Mouse (Mus musculus): ENCODE data around the gene Fryl.
"Not testable (repeated sequence)": the region's sequence is repeated elsewhere in the genome, so short reads cannot be mapped to it uniquely, and the experiment has no call there.

The Fryl gene

GRCm38 (mm10) chr5:73012884-73013610 is 243.4 kb downstream of the Fryl start:
- not testable (repeated sequence) for DNase-seq (ENCODE audit: low read depth, low spot score)

GRCm38 (mm10) chr5:73011806-73012205 is 244.6 kb downstream of the Fryl start:
- DNase-seq (ENCODE audit: low read depth, low spot score): not testable (repeated sequence)

GRCm38 (mm10) chr5:73008230-73008629 is 248.2 kb downstream of the Fryl start:
- not testable (repeated sequence) for DNase-seq (ENCODE audit: low read depth, low spot score)

DNA sequence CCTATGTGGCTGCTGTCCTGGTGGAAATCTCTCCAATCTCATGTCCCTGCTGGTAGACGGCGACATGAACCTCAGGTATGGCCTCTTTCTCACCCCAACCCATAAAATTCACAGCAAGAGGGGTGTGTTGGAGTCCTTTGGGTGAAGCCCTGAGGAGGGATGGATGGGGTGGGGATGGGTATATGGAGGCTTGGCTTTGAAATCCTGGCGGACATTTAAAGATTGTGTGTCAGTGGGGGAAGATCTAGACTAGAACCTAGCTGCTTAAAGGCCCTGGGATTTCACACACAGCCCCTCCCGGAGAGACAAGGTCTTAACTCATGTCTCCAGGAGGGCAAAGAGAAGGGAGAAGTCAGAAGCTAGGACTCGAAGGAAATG is 248.8 kb downstream of the Fryl start:
- no peak for DNase-seq (ENCODE audit: low read depth, low spot score)

- DNase-seq (ENCODE audit: low read depth, low spot score): no peak
Measured at GRCm38 (mm10) chr5:73006784-73007581, 249.4 kb downstream of the Fryl start, which contains the start of gene Slc10a4. Slc10a4 (plus strand) TSS chr5:73006883.

- no peak for DNase-seq (ENCODE audit: low read depth, low spot score)
Measured at GRCm38 (mm10) chr5:73004046-73004445, 252.4 kb downstream of the Fryl start.

- not testable (repeated sequence) for DNase-seq (ENCODE audit: low read depth, low spot score)
Measured at GRCm38 (mm10) chr5:72998546-72998945, 257.9 kb downstream of the Fryl start.

- DNase-seq (ENCODE audit: low read depth, low spot score): no peak
Measured at GRCm38 (mm10) chr5:72995379-72995778, 261.0 kb downstream of the Fryl start.

GRCm38 (mm10) chr5:72994928-72995327 is 261.5 kb downstream of the Fryl start:
- DNase-seq (ENCODE audit: low read depth, low spot score): no peak

DNA sequence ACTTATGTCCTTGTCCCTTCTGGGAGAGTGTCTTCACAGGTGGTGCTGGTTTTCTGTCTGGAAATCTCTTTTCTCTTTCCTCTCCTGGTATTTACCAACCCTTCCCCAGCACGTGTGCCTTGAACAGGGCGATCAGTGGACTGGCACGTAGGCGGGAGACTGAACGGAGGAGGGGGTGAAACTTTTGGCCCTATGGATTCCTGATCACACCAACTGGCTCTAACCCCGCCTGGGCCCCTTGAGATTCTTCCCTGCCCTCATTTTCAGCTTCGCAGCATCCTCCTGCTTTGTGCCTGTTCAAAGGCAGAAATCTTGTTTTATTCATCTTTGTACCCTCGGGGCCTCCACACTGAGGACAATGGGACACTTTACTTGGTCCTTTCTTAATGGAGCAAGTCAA is 262.0 kb downstream of the Fryl start:
- no peak for DNase-seq (ENCODE audit: low read depth, low spot score)

DNA sequence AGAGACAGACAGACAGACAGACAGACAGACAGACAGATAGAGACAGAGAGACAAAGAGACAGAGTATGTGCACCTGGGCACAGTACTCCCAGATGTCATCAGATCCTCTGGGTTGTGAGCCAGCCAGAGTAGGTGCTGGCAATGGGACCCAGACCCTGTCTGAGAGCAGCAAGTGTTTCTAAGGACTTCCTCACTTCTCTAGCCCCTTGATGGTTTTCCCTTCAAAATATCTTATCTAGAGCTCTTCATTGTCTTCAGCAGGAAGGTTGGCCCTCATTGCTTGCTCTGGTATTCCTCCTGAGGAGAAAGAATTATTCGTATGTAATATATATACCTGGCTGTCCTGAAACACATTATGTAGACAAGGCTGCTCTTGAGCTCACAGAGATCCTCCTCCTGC is 263.9 kb downstream of the Fryl start:
- no peak for DNase-seq (ENCODE audit: low read depth, low spot score)

- DNase-seq (ENCODE audit: low read depth, low spot score): no peak
Measured at GRCm38 (mm10) chr5:72989756-72990155, 266.7 kb downstream of the Fryl start.

GRCm38 (mm10) chr5:72987786-72988185 is 268.6 kb downstream of the Fryl start:
- no peak for DNase-seq (ENCODE audit: low read depth, low spot score)

GRCm38 (mm10) chr5:72984091-72984490 is 272.3 kb downstream of the Fryl start:
- DNase-seq (ENCODE audit: low read depth, low spot score): peak; percentile 70

- no peak for DNase-seq (ENCODE audit: low read depth, low spot score)
Measured at GRCm38 (mm10) chr5:72976539-72976938, 279.9 kb downstream of the Fryl start.

DNA sequence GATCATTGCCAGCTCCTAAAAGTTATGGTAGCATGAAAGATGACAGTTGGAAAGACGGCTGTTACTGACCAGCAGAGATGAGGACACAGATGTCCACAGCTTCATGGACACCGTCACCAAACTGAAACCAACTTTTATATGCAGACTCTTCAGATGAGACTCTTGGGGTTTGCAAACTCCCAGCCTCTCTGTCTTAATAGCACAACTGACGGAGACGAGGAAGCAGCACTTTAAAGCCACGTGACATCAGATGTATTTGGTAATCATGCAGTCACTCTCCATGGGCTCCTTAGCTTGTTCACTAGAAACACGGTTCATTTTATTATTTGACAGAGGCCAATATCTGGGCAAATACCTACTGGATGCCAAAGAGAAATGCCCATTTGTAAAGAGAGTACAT is 280.4 kb downstream of the Fryl start:
- DNase-seq (ENCODE audit: low read depth, low spot score): no peak

DNA sequence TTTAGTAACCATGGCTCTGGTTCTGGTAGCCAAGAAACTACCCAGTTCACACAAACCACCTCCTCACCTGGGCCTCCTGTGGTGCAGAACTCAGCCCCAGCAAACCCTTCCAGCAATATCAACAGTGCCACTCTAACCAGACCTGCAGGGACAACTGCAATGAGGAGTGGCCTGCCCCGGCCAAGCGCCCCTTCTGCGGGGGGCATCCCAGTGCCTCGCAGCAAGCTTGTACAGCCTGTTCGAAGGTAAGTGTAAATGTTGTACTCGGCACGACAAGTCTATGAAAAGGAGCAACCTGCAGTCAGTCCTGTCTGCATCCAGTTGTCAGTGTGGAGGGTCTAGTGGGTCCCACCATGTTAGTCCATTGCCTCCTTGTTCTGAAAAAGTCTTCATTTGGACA is 281.8 kb downstream of the Fryl start, which contains the start of gene Gm10135:
TSS of gene Gm10135 (minus strand) at position 101 of the 400 bp plus-strand sequence.
- DNase-seq (ENCODE audit: low read depth, low spot score): no peak

GRCm38 (mm10) chr5:72972934-72973333 is 283.5 kb downstream of the Fryl start:
- peak; percentile 52 for DNase-seq (ENCODE audit: low read depth, low spot score)

- DNase-seq (ENCODE audit: low read depth, low spot score): no peak
Measured at GRCm38 (mm10) chr5:72972435-72972834, 284.0 kb downstream of the Fryl start.
